Mouse (Mus musculus): Measurements from ENCODE around the gene Sema3b. TPM values are rescaled to one million over a fixed set of nuclear protein-coding genes. Genes with fewer than 3 reads are reported as not detected.
A peak's percentile ranks its signal among the peaks of the same experiment; 100 is the strongest.

Sema3b gene
- total RNA-seq (2021), result 10 to 100 TPM; 18.1 to 19.4 TPM
- long read RNA-seq, experiment 1, partial matches to known transcripts, result 9 of 21 reads
- long read RNA-seq, experiment 1, other reads (novel, unspliced or antisense), result 11 of 21 reads
- long read RNA-seq, experiment 2, partial matches to known transcripts, result 19 of 31 reads
- long read RNA-seq, experiment 2, other reads (novel, unspliced or antisense), result 8 of 31 reads

- DNase-seq, result peak; percentile 74
Measured at GRCm38 (mm10) chr9:107608741-107609432, at the start of gene Sema3b. Gene Sema3b (minus strand): TSS chr9:107609229.

- no peak for DNase-seq
Measured at GRCm38 (mm10) chr9:107658096-107658495, 49.1 kb upstream of the Sema3b start.

DNA sequence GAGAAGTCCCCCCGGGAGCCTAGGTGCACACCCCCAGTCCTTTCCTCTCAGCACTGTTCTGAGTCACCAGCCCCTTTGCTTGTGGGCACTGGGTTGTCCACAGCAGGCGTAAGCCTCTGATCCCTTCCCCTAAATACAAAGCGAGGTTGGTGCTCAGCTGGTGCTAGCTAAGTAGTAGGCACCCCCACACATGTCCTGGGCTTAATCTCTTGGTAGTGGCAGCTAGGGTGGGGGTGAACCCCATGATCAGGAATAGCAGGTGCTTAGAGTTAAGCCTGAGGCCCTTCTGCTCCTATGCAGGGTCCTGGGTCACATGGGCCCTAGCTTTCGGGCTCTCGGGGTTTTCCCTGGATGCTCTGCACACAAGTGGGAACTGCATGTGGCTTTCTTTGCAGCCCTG, 48.1 kb upstream of the Sema3b start:
- no peak for DNase-seq

DNA sequence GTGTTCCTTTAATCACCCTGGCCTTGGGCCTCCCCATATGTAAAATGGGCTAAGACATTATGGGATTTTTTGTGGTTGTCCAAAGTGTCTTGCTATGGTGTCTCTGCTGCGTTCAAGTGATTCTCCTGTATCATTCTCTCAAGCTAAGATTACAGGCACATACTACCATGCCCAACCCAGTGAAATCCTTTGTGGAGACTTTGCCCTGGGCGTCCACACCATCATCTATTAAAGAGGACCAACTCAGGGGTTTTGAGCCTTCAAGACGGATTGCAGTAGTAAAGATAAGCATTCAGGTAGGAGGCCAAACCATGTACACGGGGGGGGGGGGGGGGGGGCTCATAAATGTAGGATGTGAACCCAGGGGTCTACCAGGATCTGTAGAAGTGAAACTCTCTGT, 45.6 kb upstream of the Sema3b start:
- no peak for DNase-seq

GRCm38 (mm10) chr9:107653474-107653873, 44.4 kb upstream of the Sema3b start:
- DNase-seq, result no peak

- no peak for DNase-seq
Measured at GRCm38 (mm10) chr9:107650708-107651481, 41.9 kb upstream of the Sema3b start.

DNA sequence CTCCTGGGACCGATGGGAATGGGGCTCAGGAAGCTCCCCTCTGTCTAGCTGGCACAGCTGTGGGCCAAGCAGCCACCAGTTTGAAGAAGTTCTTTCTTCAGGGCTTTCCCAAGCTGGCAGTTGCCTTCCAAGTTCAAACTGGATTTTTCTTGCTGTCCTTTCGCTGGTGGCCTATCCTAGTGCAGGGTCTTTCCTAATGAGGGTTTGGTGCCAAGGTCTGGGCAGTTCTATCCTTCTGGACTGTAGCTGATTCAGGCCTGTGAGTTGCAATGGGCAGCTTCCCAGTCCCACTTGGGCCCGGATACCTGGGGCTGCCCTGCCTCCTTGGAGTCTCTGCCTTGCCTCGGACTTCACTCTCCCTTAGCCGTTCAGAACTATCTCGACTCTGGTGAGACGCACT, 41.2 kb upstream of the Sema3b start:
- DNase-seq, result no peak

GRCm38 (mm10) chr9:107648767-107649166, 39.7 kb upstream of the Sema3b start:
- no peak for DNase-seq

GRCm38 (mm10) chr9:107646975-107647374, 37.9 kb upstream of the Sema3b start:
- no peak for DNase-seq

DNA sequence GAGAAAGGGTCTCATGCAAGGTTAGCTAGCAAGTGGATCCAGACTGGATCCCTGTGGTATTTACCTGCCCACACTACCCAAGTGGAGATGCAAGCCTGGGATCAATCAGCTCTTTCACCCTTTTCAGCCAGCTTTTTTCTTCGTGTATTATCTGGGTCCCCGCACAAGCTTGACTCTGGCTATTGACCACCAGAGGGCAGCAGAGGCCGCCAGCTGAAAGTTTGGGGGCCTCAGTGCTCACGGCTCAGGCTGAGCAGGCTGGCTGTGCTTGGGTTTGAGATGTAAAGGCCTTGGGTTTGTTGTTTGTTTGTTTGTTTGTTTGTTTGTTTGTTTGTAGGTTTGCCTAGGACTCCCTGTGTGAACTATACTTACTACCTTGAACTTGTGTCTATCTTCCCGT, 36.5 kb upstream of the Sema3b start:
- no peak for DNase-seq

GRCm38 (mm10) chr9:107645153-107645510, 36.1 kb upstream of the Sema3b start:
- DNase-seq, result no peak

DNA sequence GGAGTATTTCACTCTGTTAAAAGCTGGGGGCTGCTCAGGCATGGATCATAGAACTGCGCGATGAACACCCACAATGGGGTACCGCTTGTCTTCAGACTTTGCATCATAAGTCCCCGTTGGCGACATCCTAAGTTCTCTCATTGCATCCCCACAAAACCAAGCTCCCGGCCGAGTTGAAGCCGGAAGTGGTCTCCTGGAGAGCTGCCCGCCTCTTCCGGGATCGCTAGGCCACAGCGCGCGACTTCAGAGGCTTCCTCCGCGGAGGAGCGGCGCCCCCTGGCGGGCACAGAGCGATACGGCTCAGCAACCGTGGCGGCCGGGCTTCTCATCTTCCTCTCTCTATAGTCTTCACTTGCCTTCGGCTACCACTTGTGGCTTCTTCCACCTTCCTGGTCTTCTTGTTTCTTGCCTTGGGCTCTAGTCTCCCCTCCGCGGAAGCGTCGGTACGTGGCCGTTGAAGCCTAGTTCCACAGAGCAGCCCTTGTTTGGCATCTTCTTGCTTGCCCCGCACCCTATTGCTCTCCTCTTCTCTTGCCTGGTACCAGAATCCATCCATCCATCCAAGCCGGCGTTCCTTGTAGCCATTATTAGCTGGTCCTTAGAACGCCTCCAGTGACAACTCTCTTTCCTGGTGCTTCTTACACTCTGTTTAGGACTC, 35.6 kb upstream of the Sema3b start:
- DNase-seq, result peak; percentile 86

DNA sequence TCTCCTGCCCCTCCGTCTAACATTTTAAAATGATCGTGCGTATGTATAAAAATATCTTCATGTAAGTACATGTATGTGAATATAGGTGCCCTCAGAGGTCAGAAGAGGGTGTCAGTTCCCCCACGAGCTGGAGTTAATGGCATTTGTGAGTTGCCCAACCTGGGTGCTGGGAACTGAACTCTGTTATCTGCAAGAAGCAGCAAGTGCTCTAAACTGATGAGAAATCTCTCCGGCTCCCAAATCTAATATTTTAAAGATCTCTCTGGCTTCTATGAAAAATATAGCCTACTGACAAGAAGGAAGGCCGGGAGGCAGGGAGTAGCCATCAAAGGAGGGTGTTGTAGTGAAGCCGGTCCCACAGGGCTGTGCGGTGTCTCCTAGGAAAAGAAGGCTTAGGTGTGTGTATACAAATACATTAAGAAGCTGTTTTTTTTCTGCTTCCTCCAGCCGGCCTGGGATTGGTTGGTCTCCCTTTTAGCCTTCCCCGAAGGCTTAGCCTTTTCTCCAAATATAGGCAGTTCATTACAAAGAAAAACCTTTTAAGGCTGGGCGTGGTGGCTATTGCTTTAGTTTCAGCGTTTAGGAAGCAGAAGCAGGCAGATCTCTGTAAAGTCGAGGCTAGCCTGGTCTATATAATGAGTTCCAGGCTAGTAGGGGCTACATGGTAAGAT, 34.6 kb upstream of the Sema3b start:
- DNase-seq, result no peak

GRCm38 (mm10) chr9:107641666-107642065, 32.6 kb upstream of the Sema3b start:
- DNase-seq, result no peak

DNA sequence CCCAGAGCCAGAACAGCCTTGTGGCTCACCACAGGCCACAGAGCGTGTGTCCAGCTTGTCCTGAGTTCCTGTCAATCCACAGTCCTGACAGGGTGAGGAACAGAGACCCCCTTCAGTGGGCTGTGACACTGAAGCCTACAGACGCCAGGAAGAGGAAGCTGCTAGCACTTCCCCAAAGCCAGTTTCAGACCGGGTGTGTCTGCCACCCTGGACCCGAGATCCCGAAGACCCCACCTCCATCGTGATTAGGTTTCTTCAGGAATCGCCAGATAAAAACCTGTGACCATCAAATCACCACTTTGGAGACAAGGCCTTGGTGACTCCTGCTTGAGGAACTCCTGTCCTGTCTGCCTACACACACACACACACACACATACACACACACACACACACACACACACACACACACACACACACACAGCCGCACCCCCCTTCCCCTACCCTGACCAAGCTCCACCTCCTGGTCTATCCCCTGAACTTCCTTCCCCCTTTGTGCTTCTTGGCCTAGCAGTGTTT, 31.3 kb upstream of the Sema3b start:
- DNase-seq, result no peak

- no peak for DNase-seq
Measured at GRCm38 (mm10) chr9:107637070-107637469, 28.0 kb upstream of the Sema3b start.

DNA sequence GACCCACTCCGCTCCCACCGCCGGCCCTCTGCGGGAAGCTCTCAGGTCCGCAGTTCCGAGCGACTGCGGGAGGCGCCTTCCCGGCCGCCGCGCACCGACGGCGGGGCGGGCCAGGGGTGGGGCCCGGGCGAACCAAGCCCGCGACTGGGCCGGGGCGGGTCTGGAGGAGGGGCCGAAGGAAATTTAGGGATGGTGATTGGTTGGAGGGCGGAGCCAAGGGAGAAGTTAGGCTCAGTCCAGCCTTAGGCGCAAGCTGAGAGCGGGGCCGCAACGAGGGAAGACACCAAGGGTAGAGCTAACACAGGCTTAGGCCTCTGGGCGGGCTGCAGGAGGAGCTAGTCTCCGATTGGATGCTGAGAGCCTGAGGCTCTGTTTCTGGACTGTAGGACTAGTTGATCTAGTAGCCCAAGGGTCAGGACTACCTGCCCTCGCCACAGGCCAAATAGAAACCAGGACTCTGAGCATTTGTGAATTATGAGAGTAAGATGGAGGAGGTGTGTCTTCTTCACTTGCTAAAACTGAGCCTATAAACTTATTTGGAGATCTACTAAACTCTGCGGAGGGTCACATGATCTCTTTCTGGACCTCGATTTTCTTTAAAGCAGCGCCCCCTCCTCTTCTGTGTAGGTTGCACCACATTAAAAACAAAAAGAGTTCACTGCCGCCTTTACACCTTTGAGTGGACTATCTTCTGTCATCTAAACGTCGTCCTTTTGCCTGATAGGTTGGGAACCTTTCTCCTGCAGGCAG, 26.4 kb upstream of the Sema3b start, which contains the start of gene Gnai2:
Gnai2 (minus strand) TSS at position 89 of the 750 bp plus-strand sequence.
- peak; percentile 99 for DNase-seq

GRCm38 (mm10) chr9:107634406-107635278, 25.6 kb upstream of the Sema3b start:
- DNase-seq, result no peak

- DNase-seq, result peak; percentile 54
Measured at GRCm38 (mm10) chr9:107633661-107634405, 24.8 kb upstream of the Sema3b start.
